Mouse (Mus musculus): ENCODE measurements around the gene D930007J09Rik.

DNA sequence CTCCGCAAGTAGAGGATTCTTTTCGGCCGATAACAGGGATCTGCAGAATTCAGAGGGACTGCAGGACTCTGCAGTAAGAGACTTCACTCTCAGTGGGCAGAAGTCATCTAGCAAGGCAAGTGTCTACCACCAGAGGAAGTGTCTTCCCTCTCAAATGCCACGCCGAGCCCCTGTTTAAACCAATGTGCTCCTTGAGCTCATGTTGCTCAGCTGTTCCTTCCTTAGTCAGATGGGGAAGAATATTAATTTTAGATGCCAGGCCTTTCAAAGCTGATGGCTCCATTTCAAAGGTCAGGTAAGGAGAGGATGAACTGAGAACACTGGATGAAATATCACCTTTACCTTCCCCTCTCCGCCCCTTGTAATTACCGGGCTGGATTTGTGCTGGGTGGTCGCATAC, 18.8 kb downstream of the D930007J09Rik start, which contains the start of gene Mylk4:
- TF ChIP-seq CTCF (IDR thresholded peaks at IDR 0.05; ENCODE audit: low read depth) (no peak), EP300 (IDR thresholded peaks at IDR 0.05; ENCODE audit: low read depth) (no peak)

Data from heart, postnatal 0 days (tissue).